Comparison of ENCODE assay signal across 23 mouse cellular contexts in genomic region chr14:37064849-37065248, GRCm38 (mm10). TPM values are rescaled to one million over a fixed set of nuclear protein-coding genes. Genes with fewer than 3 reads are reported as not detected.
"Had no signal": no experiment of that assay in that cellular context is flagged by ENCODE, and none has a peak within 500 bp of the region (broad histone marks: within the 10 kb centered on the region; RNA-seq: fewer than 3 reads in every experiment).

No protein-coding gene starts in this region.

- H3K9me3 ChIP-seq: midbrain, embryonic 13.5 days; midbrain, embryonic 15.5 days; neural tube, embryonic 13.5 days; neural tube, embryonic 15.5 days; stomach, embryonic 15.5 days had no signal

- H3K4me2 ChIP-seq: lung, embryonic 14.5 days; midbrain, embryonic 11.5 days; midbrain, embryonic 13.5 days; midbrain, embryonic 15.5 days; neural tube, embryonic 13.5 days; neural tube, embryonic 15.5 days; stomach, embryonic 15.5 days had no signal

- H3K27me3 ChIP-seq: midbrain, embryonic 15.5 days; neural tube, embryonic 13.5 days; neural tube, embryonic 15.5 days; stomach, embryonic 15.5 days had no signal

- H3K4me3 ChIP-seq: midbrain, embryonic 13.5 days; midbrain, embryonic 15.5 days; myocyte; neural tube, embryonic 13.5 days; neural tube, embryonic 15.5 days; stomach, embryonic 15.5 days had no signal

- DNase-seq: lung, adult 18-20 months; lung, embryonic 14.5 days; lung, postnatal 10 days; lung, postnatal 4 days; right cerebral cortex, postnatal 14 days; thymus, adult 2 months; thymus, postnatal 25 days; thymus, postnatal 4 days had no signal

- ATAC-seq: midbrain, embryonic 13.5 days; midbrain, embryonic 15.5 days had no signal

- H3K4me1 ChIP-seq: midbrain, embryonic 13.5 days; midbrain, embryonic 15.5 days; neural tube, embryonic 13.5 days; neural tube, embryonic 15.5 days; stomach, embryonic 15.5 days had no signal

- H3K27ac ChIP-seq: midbrain, embryonic 13.5 days; midbrain, embryonic 15.5 days; neural tube, embryonic 13.5 days; neural tube, embryonic 15.5 days; stomach, embryonic 15.5 days; stomach, postnatal 0 days had no signal

- H3K9ac ChIP-seq: lung, embryonic 14.5 days; midbrain, embryonic 13.5 days; midbrain, embryonic 15.5 days; neural tube, embryonic 13.5 days; neural tube, embryonic 15.5 days; stomach, embryonic 15.5 days had no signal

- H3K36me3 ChIP-seq: midbrain, embryonic 13.5 days; midbrain, embryonic 15.5 days; neural tube, embryonic 13.5 days; neural tube, embryonic 15.5 days; stomach, embryonic 15.5 days had no signal

RNA-seq across cellular contexts. Expression of gene Lrit2, which starts 2.9 kb away (rescaled TPM):
- total RNA-seq: megakaryocyte, adult 5-6 weeks; megakaryocyte-erythroid progenitor cell, adult 5-6 weeks had no signal
- polyA plus RNA-seq: lung, embryonic 14.5 days; lung, embryonic 16.5 days; midbrain, embryonic 11.5 days; midbrain, embryonic 15.5 days; myocyte; neural tube, embryonic 11.5 days; neural tube, embryonic 13.5 days; neural tube, embryonic 15.5 days; spleen, adult 2 months; stomach, embryonic 15.5 days; stomach, postnatal 0 days; urinary bladder, adult 2 months had no signal

RNA-seq across cellular contexts. Expression of gene Lrit1, which starts 10.2 kb away (rescaled TPM):
- total RNA-seq: megakaryocyte, adult 5-6 weeks; megakaryocyte-erythroid progenitor cell, adult 5-6 weeks had no signal
- polyA plus RNA-seq: lung, embryonic 14.5 days; lung, embryonic 16.5 days; midbrain, embryonic 11.5 days; midbrain, embryonic 13.5 days; midbrain, embryonic 15.5 days; myocyte; neural tube, embryonic 11.5 days; neural tube, embryonic 13.5 days; neural tube, embryonic 15.5 days; stomach, embryonic 15.5 days; stomach, postnatal 0 days had no signal

RNA-seq across cellular contexts. Expression of gene Rgr, which starts 16.1 kb away (rescaled TPM):
- total RNA-seq: megakaryocyte, adult 5-6 weeks; megakaryocyte-erythroid progenitor cell, adult 5-6 weeks had no signal
- polyA plus RNA-seq: lung, embryonic 14.5 days; lung, embryonic 16.5 days; midbrain, embryonic 11.5 days; midbrain, embryonic 13.5 days; myocyte; neural tube, embryonic 11.5 days; neural tube, embryonic 13.5 days; neural tube, embryonic 15.5 days; stomach, embryonic 15.5 days; stomach, postnatal 0 days; testis, adult 2 months; urinary bladder, adult 2 months had no signal

RNA-seq across cellular contexts. Expression of gene Cdhr1, which starts 33.3 kb away (rescaled TPM):
- total RNA-seq: megakaryocyte, adult 5-6 weeks; megakaryocyte-erythroid progenitor cell, adult 5-6 weeks had no signal
- polyA plus RNA-seq: lung, embryonic 14.5 days had no signal

RNA-seq across cellular contexts. Expression of gene 2610528A11Rik, which starts 49.0 kb away (rescaled TPM):
- polyA plus RNA-seq: midbrain, embryonic 11.5 days; midbrain, embryonic 13.5 days; midbrain, embryonic 15.5 days; neural tube, embryonic 11.5 days had no signal
